Mouse (Mus musculus): ENCODE data around the gene Adam17. TPM values are rescaled to one million over a fixed set of nuclear protein-coding genes. Genes with fewer than 3 reads are reported as not detected.

The Adam17 gene
- polyA plus RNA-seq (2012; rRNA removed), result 8.5 and 17.8 TPM in 2 replicates

GRCm38 (mm10) chr12:21373100-21373819, at the start of gene Adam17:
Adam17 (minus strand) TSS chr12:21373632.
- no peaks in the 10 kb centered on the region for H3K36me3 ChIP-seq (ENCODE audit: control insufficient read depth, insufficient read depth, low read length)
- TF ChIP-seq POLR2A (IDR thresholded peaks at IDR 0.05; ENCODE audit: control insufficient read depth, low read depth, low read length) (peak; percentile 94), CTCF (IDR thresholded peaks at IDR 0.05; ENCODE audit: control insufficient read depth, insufficient read depth, insufficient replicate concordance, low read depth, low read length) (peak; percentile 32; the same call in 1 of the 2 replicates)
- H3K27me3 ChIP-seq (ENCODE audit: control insufficient read depth, insufficient read depth, low read length), result no peaks in the 10 kb centered on the region
- H3K27ac ChIP-seq (ENCODE audit: control insufficient read depth, insufficient read depth, low read depth, low read length), result peak within 1 kb of the TSS; percentile 88
- H3K4me3 ChIP-seq (ENCODE audit: control insufficient read depth, low read depth, low read length), result peak within 1 kb of the TSS; percentile 92
- no peaks in the 10 kb centered on the region; the same call in 1 of the 2 replicates for H3K4me1 ChIP-seq (ENCODE audit: control insufficient read depth, insufficient read depth, low read length)

- peak overlapping the region; percentile 75 for H3K27ac ChIP-seq (ENCODE audit: control insufficient read depth, insufficient read depth, low read depth, low read length)
Observed at GRCm38 (mm10) chr12:21418621-21419131, 45.2 kb upstream of the Adam17 start.

GRCm38 (mm10) chr12:21418083-21418482, 44.7 kb upstream of the Adam17 start:
- Histone ChIP-seq H3K4me3 (ENCODE audit: control insufficient read depth, low read depth, low read length) (peak overlapping the region; percentile 93), H3K4me1 (ENCODE audit: control insufficient read depth, insufficient read depth, low read length) (peaks cover 4% of the 10 kb centered on the region), H3K36me3 (ENCODE audit: control insufficient read depth, insufficient read depth, low read length) (no peaks in the 10 kb centered on the region; the same call in 1 of the 2 replicates), H3K27ac (ENCODE audit: control insufficient read depth, insufficient read depth, low read depth, low read length) (peak overlapping the region; percentile 70), H3K27me3 (ENCODE audit: control insufficient read depth, insufficient read depth, low read length) (no peaks in the 10 kb centered on the region)
- TF ChIP-seq CTCF (IDR thresholded peaks at IDR 0.05; ENCODE audit: control insufficient read depth, insufficient read depth, insufficient replicate concordance, low read depth, low read length), result no peak
- no peak for TF ChIP-seq POLR2A (IDR thresholded peaks at IDR 0.05; ENCODE audit: control insufficient read depth, low read depth, low read length)

More at GRCm38 (mm10) chr12:21418621-21419131, 45.2 kb upstream of the Adam17 start:
- H3K27me3 ChIP-seq (ENCODE audit: control insufficient read depth, insufficient read depth, low read length), result no peaks in the 10 kb centered on the region
- H3K36me3 ChIP-seq (ENCODE audit: control insufficient read depth, insufficient read depth, low read length), result no peaks in the 10 kb centered on the region; the same call in 1 of the 2 replicates
- peak overlapping the region; percentile 93 for H3K4me3 ChIP-seq (ENCODE audit: control insufficient read depth, low read depth, low read length)
- no peak for TF ChIP-seq POLR2A (IDR thresholded peaks at IDR 0.05; ENCODE audit: control insufficient read depth, low read depth, low read length)
- TF ChIP-seq CTCF (IDR thresholded peaks at IDR 0.05; ENCODE audit: control insufficient read depth, insufficient read depth, insufficient replicate concordance, low read depth, low read length), result no peak
- H3K4me1 ChIP-seq (ENCODE audit: control insufficient read depth, insufficient read depth, low read length), result peaks cover 4% of the 10 kb centered on the region

GRCm38 (mm10) chr12:21417100-21418070, 44.0 kb upstream of the Adam17 start, which contains the start of gene Ywhaq:
Ywhaq (minus strand) TSS chr12:21417637.
- Histone ChIP-seq H3K4me1 (ENCODE audit: control insufficient read depth, insufficient read depth, low read length) (peaks cover 4% of the 10 kb centered on the region), H3K4me3 (ENCODE audit: control insufficient read depth, low read depth, low read length) (peak within 1 kb of the TSS; percentile 95)
- TF ChIP-seq POLR2A (IDR thresholded peaks at IDR 0.05; ENCODE audit: control insufficient read depth, low read depth, low read length), result peak; percentile 97
- TF ChIP-seq CTCF (IDR thresholded peaks at IDR 0.05; ENCODE audit: control insufficient read depth, insufficient read depth, insufficient replicate concordance, low read depth, low read length), result no peak

GRCm38 (mm10) chr12:21416506-21416905, 43.1 kb upstream of the Adam17 start:
- peak overlapping the region; percentile 81 for H3K27ac ChIP-seq (ENCODE audit: control insufficient read depth, insufficient read depth, low read depth, low read length)
- TF ChIP-seq POLR2A (IDR thresholded peaks at IDR 0.05; ENCODE audit: control insufficient read depth, low read depth, low read length), result no peak
- no peak for TF ChIP-seq CTCF (IDR thresholded peaks at IDR 0.05; ENCODE audit: control insufficient read depth, insufficient read depth, insufficient replicate concordance, low read depth, low read length)
- peak overlapping the region; percentile 95 for H3K4me3 ChIP-seq (ENCODE audit: control insufficient read depth, low read depth, low read length)
- H3K27me3 ChIP-seq (ENCODE audit: control insufficient read depth, insufficient read depth, low read length), result no peaks in the 10 kb centered on the region
- H3K4me1 ChIP-seq (ENCODE audit: control insufficient read depth, insufficient read depth, low read length), result peaks cover 4% of the 10 kb centered on the region
- no peaks in the 10 kb centered on the region; the same call in 1 of the 2 replicates for H3K36me3 ChIP-seq (ENCODE audit: control insufficient read depth, insufficient read depth, low read length)

More at GRCm38 (mm10) chr12:21417100-21418070, 44.0 kb upstream of the Adam17 start, which contains the start of gene Ywhaq:
- Histone ChIP-seq H3K27me3 (ENCODE audit: control insufficient read depth, insufficient read depth, low read length) (no peaks in the 10 kb centered on the region), H3K27ac (ENCODE audit: control insufficient read depth, insufficient read depth, low read depth, low read length) (peak within 1 kb of the TSS; percentile 99), H3K36me3 (ENCODE audit: control insufficient read depth, insufficient read depth, low read length) (no peaks in the 10 kb centered on the region; the same call in 1 of the 2 replicates)

- no peak overlapping the region for H3K4me3 ChIP-seq (ENCODE audit: control insufficient read depth, low read depth, low read length)
- no peaks in the 10 kb centered on the region; the same call in 1 of the 2 replicates for H3K36me3 ChIP-seq (ENCODE audit: control insufficient read depth, insufficient read depth, low read length)
- H3K27ac ChIP-seq (ENCODE audit: control insufficient read depth, insufficient read depth, low read depth, low read length), result no peak overlapping the region
- TF ChIP-seq CTCF (IDR thresholded peaks at IDR 0.05; ENCODE audit: control insufficient read depth, insufficient read depth, insufficient replicate concordance, low read depth, low read length) (no peak), POLR2A (IDR thresholded peaks at IDR 0.05; ENCODE audit: control insufficient read depth, low read depth, low read length) (no peak)
- no peaks in the 10 kb centered on the region for H3K27me3 ChIP-seq (ENCODE audit: control insufficient read depth, insufficient read depth, low read length)
- peaks cover 2% of the 10 kb centered on the region; the same call in 1 of the 2 replicates for H3K4me1 ChIP-seq (ENCODE audit: control insufficient read depth, insufficient read depth, low read length)
Observed at GRCm38 (mm10) chr12:21410620-21411019, 37.2 kb upstream of the Adam17 start.
